Mouse (Mus musculus) lung, embryonic 16.5 days (tissue): ENCODE data around the gene Egln2. TPM values are rescaled to one million over a fixed set of nuclear protein-coding genes. Genes with fewer than 3 reads are reported as not detected.
A peak's percentile ranks its signal among the peaks of the same experiment; 100 is the strongest.

ENCODE experiments used
- ATAC-seq: fragments of 200-750 bp; cut with Nextera tagmentation; 2 replicates; pipeline ENCODE4 v1.8.0; 2017; ENCODE audit warnings: low read depth, mild to moderate bottlenecking, moderate library complexity
- H3K27ac ChIP-seq: fragments of 300-500 bp; sonication (generic); 2 replicates; pipeline ENCODE4 v1.5.1; 2014; ENCODE audit warnings: mild to moderate bottlenecking, control low read depth, low read length
- H3K27me3 ChIP-seq: fragments of 300-500 bp; sonication (generic); 2 replicates; pipeline ENCODE4 v1.6.1; 2014; ENCODE audit warnings: low read depth, low read length, mixed read lengths; ENCODE audit not compliant: control insufficient read depth, insufficient read depth
- H3K36me3 ChIP-seq: fragments of 300-500 bp; sonication (generic); 2 replicates; pipeline ENCODE4 v1.6.1; 2014; ENCODE audit warnings: low read length; ENCODE audit not compliant: control insufficient read depth, insufficient read depth
- H3K4me1 ChIP-seq: fragments of 300-500 bp; sonication (generic); replicated peaks from 2 replicates; pipeline ENCODE4 v1.6.1; 2014; ENCODE audit warnings: low read length, mixed read lengths; ENCODE audit not compliant: control insufficient read depth, insufficient read depth
- H3K4me2 ChIP-seq: fragments of 300-500 bp; sonication (generic); 2 replicates; pipeline ENCODE4 v1.6.1; 2014; ENCODE audit warnings: low read depth, low read length, control low read depth
- H3K4me3 ChIP-seq: fragments of 300-500 bp; sonication (generic); 2 replicates; pipeline ENCODE4 v1.5.1; 2014; ENCODE audit warnings: mild to moderate bottlenecking, low read length, control low read depth
- H3K9ac ChIP-seq: fragments of 300-500 bp; sonication (generic); 2 replicates; pipeline ENCODE4 v1.6.1; 2014; ENCODE audit warnings: low read length, control low read depth
- H3K9me3 ChIP-seq: fragments of 300-500 bp; sonication (generic); 2 replicates; pipeline ENCODE4 v1.6.1; 2016; ENCODE audit warnings: low read length; ENCODE audit not compliant: control insufficient read depth
- WGBS: fragments of 180-500 bp; shearing (Covaris S2); extraction: QIAGEN DNeasy Blood & Tissue Kit; methylation state at CpG from one replicate; pipeline ENCODE4 v1.1.7; 2014; 5-methylcytosine and 5-hydroxymethylcytosine counted together
- polyA plus RNA-seq: library from polyadenylated mRNA; unstranded; fragments of >200 nt; fragmentation: Nextera tagmentation; extraction: Ambion mirVana; gene quantifications from 2 replicates; pipeline ENCODE4 v1.2.1, GENCODE M21; 2015

Egln2 gene
- polyA plus RNA-seq, 1 experiment from 2014 or later: 68.8 TPM

GRCm38 (mm10) chr7:27165007-27165655 lies 1.5 kb downstream of the Egln2 start:
- no peaks in the 10 kb centered on the region for H3K27me3 ChIP-seq
- peak overlapping the region; percentile 92 for H3K9ac ChIP-seq
- peaks cover 52% of the 10 kb centered on the region for H3K4me1 ChIP-seq
- 56% methylated on average over 23 of the region's 23 CpGs for WGBS
- peak overlapping the region; percentile 89 for H3K4me2 ChIP-seq
- H3K4me3 ChIP-seq: peak overlapping the region; percentile 62
- H3K27ac ChIP-seq: peak overlapping the region; percentile 99; the same call in 1 of the 2 replicates
- H3K9me3 ChIP-seq: no peaks in the 10 kb centered on the region
- no peak for ATAC-seq
- peaks cover 10% of the 10 kb centered on the region for H3K36me3 ChIP-seq

GRCm38 (mm10) chr7:27164112-27164947 lies 2.3 kb downstream of the Egln2 start:
- peaks cover 12% of the 10 kb centered on the region for H3K36me3 ChIP-seq
- no peaks in the 10 kb centered on the region for H3K27me3 ChIP-seq
- H3K9ac ChIP-seq: peak overlapping the region; percentile 92; the same call in 1 of the 2 replicates
- peak overlapping the region; percentile 89 for H3K4me2 ChIP-seq
- no peak for ATAC-seq
- H3K9me3 ChIP-seq: no peaks in the 10 kb centered on the region
- H3K4me1 ChIP-seq: peaks cover 53% of the 10 kb centered on the region
- H3K27ac ChIP-seq: no peak overlapping the region
- 80% methylated on average over 33 of the region's 33 CpGs for WGBS
- H3K4me3 ChIP-seq: peak overlapping the region; percentile 62

GRCm38 (mm10) chr7:27163450-27163805 lies 3.2 kb downstream of the Egln2 start:
- no peaks in the 10 kb centered on the region for H3K9me3 ChIP-seq
- H3K27me3 ChIP-seq: no peaks in the 10 kb centered on the region
- ATAC-seq: no peak
- peaks cover 20% of the 10 kb centered on the region for H3K36me3 ChIP-seq
- peak overlapping the region; percentile 32 for H3K9ac ChIP-seq
- peaks cover 53% of the 10 kb centered on the region for H3K4me1 ChIP-seq
- peak overlapping the region; percentile 89 for H3K4me2 ChIP-seq
- WGBS: 51% methylated on average over 5 of the region's 5 CpGs
- peak overlapping the region; percentile 5 for H3K4me3 ChIP-seq
- peak overlapping the region; percentile 34 for H3K27ac ChIP-seq

DNA sequence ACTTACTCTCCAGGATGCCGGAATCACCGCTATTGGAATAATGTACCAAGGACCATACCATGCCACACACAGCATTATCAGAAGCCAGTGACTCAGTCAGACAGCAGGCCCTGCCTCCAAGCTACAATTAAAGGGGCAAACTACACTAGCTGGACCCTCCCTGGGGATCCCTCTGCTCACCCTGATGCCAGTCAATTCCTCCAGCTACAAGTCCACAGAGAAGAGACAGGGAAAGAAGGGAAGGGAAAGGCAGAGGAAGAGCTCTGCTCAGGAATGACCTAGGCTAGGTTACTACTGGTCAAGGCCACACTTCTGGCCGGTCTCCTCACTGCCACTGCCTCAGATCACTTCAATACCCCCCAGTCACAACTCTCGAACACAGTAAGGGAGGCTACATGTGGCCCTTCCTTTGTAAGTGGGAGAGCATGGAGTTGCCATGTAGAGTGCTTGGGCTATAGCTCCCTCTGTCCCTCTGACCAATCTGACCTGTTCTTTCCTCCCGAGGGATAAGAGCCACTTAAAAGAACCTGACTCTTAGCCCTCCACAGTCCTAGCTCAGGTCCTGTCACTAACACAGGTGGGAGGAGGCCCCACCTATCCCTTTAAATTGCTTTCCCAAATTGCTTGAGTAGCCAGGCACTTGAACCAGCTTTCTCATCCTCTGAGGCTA lies 3.7 kb downstream of the Egln2 start:
- H3K27me3 ChIP-seq: no peaks in the 10 kb centered on the region
- H3K4me3 ChIP-seq: peak overlapping the region; percentile 16
- peak overlapping the region; percentile 89 for H3K4me2 ChIP-seq
- WGBS: 64% methylated on average over 5 of the region's 5 CpGs
- H3K9ac ChIP-seq: peak overlapping the region; percentile 32
- no peak for ATAC-seq
- H3K4me1 ChIP-seq: peaks cover 52% of the 10 kb centered on the region
- no peaks in the 10 kb centered on the region for H3K9me3 ChIP-seq
- H3K36me3 ChIP-seq: peaks cover 21% of the 10 kb centered on the region
- peak overlapping the region; percentile 34 for H3K27ac ChIP-seq

- WGBS: 75% methylated on average over 4 of the region's 4 CpGs
- Histone ChIP-seq H3K27me3 (no peaks in the 10 kb centered on the region), H3K4me1 (peaks cover 44% of the 10 kb centered on the region), H3K4me3 (no peak overlapping the region), H3K36me3 (peaks cover 27% of the 10 kb centered on the region), H3K4me2 (no peak overlapping the region), H3K9me3 (no peaks in the 10 kb centered on the region), H3K9ac (peak overlapping the region; percentile 14; the same call in 1 of the 2 replicates), H3K27ac (no peak overlapping the region)
- ATAC-seq: no peak
Measured at GRCm38 (mm10) chr7:27161744-27162143, 4.9 kb downstream of the Egln2 start.

DNA sequence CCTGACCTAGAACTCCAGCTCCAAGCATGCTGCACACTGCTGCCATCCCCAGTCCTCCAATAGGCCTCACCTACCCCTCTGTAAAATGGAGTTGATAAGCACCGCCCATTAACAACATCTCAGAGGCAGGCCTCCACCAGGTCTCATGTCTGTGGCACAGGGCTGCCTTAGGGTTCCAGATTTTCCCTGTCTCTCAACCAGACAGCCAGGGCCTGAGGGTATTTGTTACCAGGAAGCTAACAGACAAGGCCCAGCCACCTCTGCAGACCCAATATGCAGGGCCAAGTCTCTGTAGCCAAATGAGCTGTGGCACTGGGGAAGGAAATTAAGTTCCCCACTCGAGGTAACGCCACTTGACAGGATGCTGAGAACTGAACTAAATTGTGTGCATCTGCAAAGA lies 5.7 kb downstream of the Egln2 start:
- H3K27me3 ChIP-seq: no peaks in the 10 kb centered on the region
- H3K4me1 ChIP-seq: peaks cover 44% of the 10 kb centered on the region
- no peak overlapping the region for H3K4me2 ChIP-seq
- H3K36me3 ChIP-seq: peaks cover 27% of the 10 kb centered on the region
- no peaks in the 10 kb centered on the region for H3K9me3 ChIP-seq
- WGBS: 82% methylated on average over 3 of the region's 3 CpGs
- no peak overlapping the region for H3K9ac ChIP-seq
- H3K4me3 ChIP-seq: no peak overlapping the region
- H3K27ac ChIP-seq: no peak overlapping the region
- ATAC-seq: no peak

- 7% methylated on average over 8 of the region's 8 CpGs for WGBS
Measured at GRCm38 (mm10) chr7:27159882-27160281, 6.7 kb downstream of the Egln2 start.

GRCm38 (mm10) chr7:27159256-27159655 lies 7.3 kb downstream of the Egln2 start:
- ATAC-seq: no peak
- WGBS: 90% methylated on average over 6 of the region's 6 CpGs
- no peak overlapping the region for H3K9ac ChIP-seq

More at GRCm38 (mm10) chr7:27159882-27160281, 6.7 kb downstream of the Egln2 start:
- Histone ChIP-seq H3K4me2 (no peak overlapping the region), H3K27me3 (no peaks in the 10 kb centered on the region), H3K9ac (no peak overlapping the region), H3K36me3 (peaks cover 26% of the 10 kb centered on the region), H3K4me1 (peaks cover 37% of the 10 kb centered on the region), H3K27ac (peak overlapping the region; percentile 7; the same call in 1 of the 2 replicates), H3K9me3 (no peaks in the 10 kb centered on the region), H3K4me3 (no peak overlapping the region)
- ATAC-seq: peak; percentile 95

DNA sequence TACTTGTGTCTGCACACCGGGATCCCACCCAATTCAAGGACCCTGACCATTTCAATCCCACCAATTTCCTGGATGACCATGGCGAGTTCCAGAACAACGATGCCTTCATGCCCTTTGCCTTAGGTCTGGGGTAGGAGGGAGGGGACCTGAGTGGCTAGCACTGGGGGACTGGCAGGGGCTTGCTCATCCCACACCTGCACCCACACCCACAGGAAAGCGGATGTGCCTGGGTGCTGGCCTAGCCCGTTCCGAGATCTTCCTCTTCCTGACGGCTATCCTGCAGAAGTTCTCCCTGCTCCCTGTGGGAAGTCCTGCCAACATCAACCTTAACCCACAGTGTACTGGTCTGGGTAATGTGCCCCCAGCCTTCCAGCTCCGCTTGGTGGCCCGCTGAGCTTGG lies 8.4 kb downstream of the Egln2 start:
- ATAC-seq: no peak
- H3K4me2 ChIP-seq: no peak overlapping the region
- H3K4me3 ChIP-seq: no peak overlapping the region
- H3K9me3 ChIP-seq: no peaks in the 10 kb centered on the region
- peaks cover 21% of the 10 kb centered on the region for H3K4me1 ChIP-seq
- H3K36me3 ChIP-seq: peaks cover 18% of the 10 kb centered on the region
- no peak overlapping the region for H3K9ac ChIP-seq
- H3K27me3 ChIP-seq: no peaks in the 10 kb centered on the region
- 95% methylated on average over 9 of the region's 9 CpGs for WGBS
- H3K27ac ChIP-seq: no peak overlapping the region

More at GRCm38 (mm10) chr7:27159256-27159655, 7.3 kb downstream of the Egln2 start:
- H3K36me3 ChIP-seq: peaks cover 19% of the 10 kb centered on the region
- H3K27me3 ChIP-seq: no peaks in the 10 kb centered on the region
- no peaks in the 10 kb centered on the region for H3K9me3 ChIP-seq
- H3K27ac ChIP-seq: no peak overlapping the region
- no peak overlapping the region for H3K4me2 ChIP-seq
- H3K4me1 ChIP-seq: peaks cover 31% of the 10 kb centered on the region
- no peak overlapping the region for H3K4me3 ChIP-seq
